Mouse (Mus musculus) megakaryocyte-erythroid progenitor cell, adult 5-6 weeks (primary cell): ENCODE measurements around the gene Aatk. TPM values are rescaled to one million over a fixed set of nuclear protein-coding genes. Genes with fewer than 3 reads are reported as not detected.

ENCODE experiments used
- ATAC-seq: replicated peaks from 2 replicates; pipeline ENCODE4 v1.8.0; 2016; ENCODE audit warnings: mild to moderate bottlenecking, inconsistent platforms; ENCODE audit not compliant: severe bottlenecking, poor library complexity, low FRiP score, low TSS enrichment
- total RNA-seq, 2 experiments: library from RNA; stranded (forward) in 1 of 2; stranded (reverse) in 1 of 2; fragments of 200-1000, 215-1000 nt in 1 of 2; fragments of >200 nt in 1 of 2; fragmentation: Nextera tagmentation in 1 of 2; gene quantifications; 2 replicates each; pipeline ENCODE4 v1.2.3; 2014 to 2017

Aatk gene
- total RNA-seq (2014; fragmentation: Nextera tagmentation) (0.62 TPM in 1 of 2 replicates, not detected in the other), total RNA-seq (2017) (not detected in 2 replicates)

DNA sequence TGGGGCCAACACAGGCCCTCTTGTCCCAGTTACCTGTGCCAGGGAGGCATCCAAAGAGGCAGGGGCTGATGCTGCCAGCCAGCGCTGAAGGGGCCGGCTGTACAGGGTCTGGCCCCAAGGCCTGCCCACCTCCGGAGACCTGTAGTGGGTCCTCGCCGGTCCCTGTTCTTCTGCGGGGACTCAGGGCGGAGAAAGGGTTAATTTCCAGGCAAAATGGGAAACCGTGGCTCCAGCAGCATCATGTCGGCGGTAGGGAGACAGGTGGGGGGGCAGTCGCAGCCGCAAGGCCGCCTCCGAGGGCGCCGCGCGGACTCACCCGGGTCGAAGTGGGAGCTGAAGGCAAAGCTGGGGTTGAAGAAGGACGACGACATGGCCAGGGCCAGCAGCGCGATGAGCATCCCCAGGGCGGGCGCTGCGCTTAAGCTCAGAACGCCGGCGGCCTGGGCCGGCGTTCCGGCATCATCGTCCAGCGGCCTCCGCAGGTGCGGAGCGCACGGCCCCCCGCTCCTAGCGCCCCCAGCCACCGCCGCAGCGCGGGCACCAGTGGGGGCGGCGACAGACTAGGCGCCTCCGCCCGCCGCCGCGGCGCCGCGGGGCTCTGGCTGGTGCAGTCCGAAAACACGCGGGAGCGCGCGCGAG is at the start of gene Aatk:
TSS of gene Aatk (minus strand) at position 615 of the 639 bp plus-strand sequence.
- no peak for ATAC-seq

- ATAC-seq, result peak; percentile 26; the same call in 1 of the 2 replicates
Measured at GRCm38 (mm10) chr11:120092817-120093591, 46.0 kb upstream of the Aatk start.

DNA sequence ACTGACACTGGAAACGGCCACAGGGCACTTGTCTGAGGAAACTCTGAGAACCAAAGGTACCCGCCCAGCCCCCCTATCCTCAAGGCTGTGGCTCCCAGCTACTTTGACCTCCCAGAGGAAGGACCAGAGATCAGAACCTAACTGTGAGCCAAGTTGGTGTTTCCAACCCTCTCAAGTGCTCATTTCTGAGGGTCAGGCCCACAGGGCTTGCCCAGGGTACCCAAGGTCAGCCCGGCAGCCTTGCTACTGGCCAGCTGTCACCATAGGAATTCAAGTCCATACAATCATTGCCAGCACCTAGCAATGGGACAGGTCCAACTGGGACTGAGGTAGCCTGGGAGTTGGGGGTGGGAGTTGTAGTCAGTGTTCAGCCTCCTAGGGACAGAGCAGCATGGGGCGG is 43.7 kb upstream of the Aatk start:
- no peak for ATAC-seq

- peak; percentile 98 for ATAC-seq
Measured at GRCm38 (mm10) chr11:120086702-120087152, 39.8 kb upstream of the Aatk start, which contains the start of gene Cep131. Cep131 (minus strand) TSS chr11:120086827.

DNA sequence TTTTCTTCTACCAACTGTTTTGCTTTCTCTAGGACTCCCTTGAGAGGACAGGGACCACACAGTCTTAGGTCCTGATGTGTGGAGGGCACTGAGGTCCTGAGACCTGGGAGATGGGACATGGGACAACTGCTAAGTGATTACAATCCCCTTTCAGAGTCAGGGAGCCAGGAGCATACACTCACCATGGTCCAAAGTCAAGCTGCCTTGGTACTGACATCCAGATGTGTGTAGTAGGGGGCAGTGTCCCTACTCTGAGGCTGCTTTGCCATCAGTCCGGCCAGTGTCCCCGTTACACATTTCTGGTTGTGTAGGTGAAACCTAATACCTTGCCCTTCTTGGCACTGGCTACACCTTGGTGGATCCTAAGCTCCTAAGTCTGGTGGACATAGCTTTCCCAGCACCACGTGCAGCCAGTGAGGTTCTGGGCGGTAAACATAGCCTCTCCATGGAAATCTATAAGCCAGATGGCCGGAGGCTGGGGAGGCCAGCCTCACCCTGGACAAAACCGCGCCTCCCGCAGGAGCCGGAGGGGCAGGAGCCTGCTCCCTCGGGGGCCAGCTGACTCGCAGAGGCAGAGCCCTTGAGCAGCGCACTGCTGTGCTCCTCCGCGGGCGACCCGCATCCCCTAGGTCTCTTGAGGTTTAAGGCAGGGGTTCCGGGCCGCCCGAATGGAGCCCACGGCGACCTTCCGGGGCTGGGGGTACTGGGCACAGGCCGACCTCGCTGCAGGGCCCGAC is 39.1 kb upstream of the Aatk start:
- 0 out of 2 replicates have a peak, but pooled peaks have one; percentile 12 for ATAC-seq

GRCm38 (mm10) chr11:120080282-120080681 is 33.3 kb upstream of the Aatk start:
- ATAC-seq, result no peak

- no peak for ATAC-seq
Measured at GRCm38 (mm10) chr11:120076191-120076590, 29.2 kb upstream of the Aatk start.

DNA sequence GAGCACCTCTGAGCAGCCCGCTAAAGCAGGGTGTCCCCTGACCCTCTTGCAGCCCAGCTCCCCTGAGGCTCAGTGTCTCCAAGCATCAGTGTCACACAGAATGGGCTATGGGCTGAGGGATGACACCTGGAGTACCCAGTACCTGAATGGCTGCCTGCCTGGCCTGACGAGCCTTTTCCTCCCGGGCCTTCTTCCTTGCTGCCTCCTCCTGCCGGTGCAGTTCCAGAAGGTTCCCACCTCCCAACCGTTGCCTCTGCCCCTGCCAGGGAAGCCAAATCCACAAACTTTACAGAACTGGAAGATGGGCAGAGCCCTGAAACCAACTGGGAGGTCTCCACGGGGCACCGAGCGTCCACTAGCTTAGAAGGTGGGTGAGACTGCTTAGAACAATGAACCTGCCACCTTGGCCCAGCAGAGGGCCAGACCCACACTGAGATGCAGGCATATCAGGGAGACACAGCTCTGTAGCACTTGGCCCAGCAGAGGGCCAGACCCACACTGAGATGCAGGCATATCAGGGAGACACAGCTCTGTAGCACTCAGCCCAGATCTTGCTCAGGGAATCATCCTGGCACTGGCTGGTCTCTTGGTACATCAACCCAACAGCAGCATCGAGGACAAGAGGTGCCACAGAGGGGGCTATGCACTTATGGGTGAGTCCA is 26.1 kb upstream of the Aatk start:
- ATAC-seq, result peak; percentile 86

GRCm38 (mm10) chr11:120071731-120072320 is 24.9 kb upstream of the Aatk start:
- ATAC-seq, result no peak

DNA sequence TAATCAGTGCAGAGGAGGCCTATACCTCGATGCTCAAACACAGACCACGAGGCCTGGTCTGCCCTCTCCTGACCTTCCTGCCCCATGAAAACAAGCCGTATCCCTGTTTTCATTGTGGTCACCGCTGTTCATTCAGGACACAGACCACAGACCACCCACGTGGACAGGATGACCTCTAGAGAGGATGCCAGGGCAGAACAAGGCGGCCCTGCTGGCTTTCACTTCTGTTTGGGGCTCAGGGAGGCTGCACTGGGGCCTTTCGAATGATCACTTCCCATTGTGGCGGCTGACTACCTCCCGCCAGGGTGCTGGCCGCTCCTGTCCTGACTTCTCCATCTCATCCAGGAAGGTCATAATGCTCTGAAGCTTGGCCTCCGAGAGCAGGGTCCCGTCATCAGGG is 24.1 kb upstream of the Aatk start:
- ATAC-seq, result no peak

- ATAC-seq, result no peak
Measured at GRCm38 (mm10) chr11:120070286-120070930, 23.4 kb upstream of the Aatk start.

- no peak for ATAC-seq
Measured at GRCm38 (mm10) chr11:120069261-120069660, 22.3 kb upstream of the Aatk start.

DNA sequence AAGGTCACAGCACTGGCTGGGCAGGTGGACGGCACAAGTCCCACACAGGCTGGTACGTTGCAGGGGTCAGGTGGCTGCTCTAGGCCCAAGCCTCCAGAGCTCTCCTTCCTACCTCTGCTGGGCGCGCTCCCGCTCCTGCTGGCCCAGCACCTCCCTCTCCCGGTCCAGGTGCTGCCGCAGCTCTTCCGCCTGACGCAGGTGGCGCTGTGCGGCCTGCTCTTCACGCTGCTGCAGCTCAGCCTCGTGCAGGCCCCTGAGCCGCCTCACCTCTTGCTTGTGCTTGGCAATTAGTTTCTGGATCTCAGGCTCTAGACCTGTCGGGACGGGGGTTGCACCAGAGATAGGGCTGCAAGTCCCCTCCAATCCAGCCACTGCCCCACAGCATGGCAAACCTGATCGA is 20.9 kb upstream of the Aatk start:
- ATAC-seq, result no peak

- peak; percentile 54 for ATAC-seq
Measured at GRCm38 (mm10) chr11:120065291-120065690, 18.3 kb upstream of the Aatk start.

GRCm38 (mm10) chr11:120064668-120065040 is 17.7 kb upstream of the Aatk start:
- no peak for ATAC-seq

GRCm38 (mm10) chr11:120064006-120064667 is 17.2 kb upstream of the Aatk start:
- ATAC-seq, result no peak

- ATAC-seq, result no peak
Measured at GRCm38 (mm10) chr11:120063326-120063725, 16.4 kb upstream of the Aatk start.

GRCm38 (mm10) chr11:120060634-120061033 is 13.7 kb upstream of the Aatk start:
- no peak for ATAC-seq
